Mouse (Mus musculus) embryonic facial prominence, embryonic 11.5 days (tissue): ENCODE results near the gene Gpam. TPM values are rescaled to one million over a fixed set of nuclear protein-coding genes. Genes with fewer than 3 reads are reported as not detected.

Experiments used
- ATAC-seq: fragments of 200-750 bp; cut with Nextera tagmentation; replicated peaks from 2 replicates; pipeline ENCODE4 v1.8.0; 2017; ENCODE audit warnings: low read depth; ENCODE audit not compliant: insufficient number of reproducible peaks, low FRiP score, low TSS enrichment
- DNase-seq: peaks from one replicate; pipeline ENCODE4 v3.0.0-alpha.2; 2015; ENCODE audit warnings: low spot score
- H3K27ac ChIP-seq: fragments of 300-500 bp; sonication (generic); replicated peaks from 2 replicates; pipeline ENCODE4 v1.5.1; 2014; ENCODE audit warnings: mild to moderate bottlenecking, low read depth, low read length, control low read depth
- H3K27me3 ChIP-seq: fragments of 300-500 bp; sonication (generic); 2 replicates; pipeline ENCODE4 v1.6.1; 2014; ENCODE audit warnings: mild to moderate bottlenecking, low read length, moderate library complexity, mixed read lengths; ENCODE audit not compliant: control insufficient read depth, insufficient read depth
- H3K36me3 ChIP-seq: fragments of 300-500 bp; sonication (generic); replicated peaks from 2 replicates; pipeline ENCODE4 v1.6.1; 2014; ENCODE audit warnings: low read depth, mild to moderate bottlenecking, low read length, moderate library complexity, mixed read lengths; ENCODE audit not compliant: control insufficient read depth, insufficient read depth
- H3K4me1 ChIP-seq: fragments of 300-500 bp; sonication (generic); 2 replicates; pipeline ENCODE4 v1.6.1; 2014; ENCODE audit warnings: low read length, mixed read lengths; ENCODE audit not compliant: control insufficient read depth, insufficient read depth
- H3K4me2 ChIP-seq: fragments of 300-500 bp; sonication (generic); 2 replicates; pipeline ENCODE4 v1.6.1; 2014; ENCODE audit warnings: low read depth, mild to moderate bottlenecking, control low read depth, low read length, moderate library complexity
- H3K4me3 ChIP-seq: fragments of 300-500 bp; sonication (generic); 2 replicates; pipeline ENCODE4 v1.5.1; 2014; ENCODE audit warnings: low read depth, low read length, control low read depth
- H3K9ac ChIP-seq: fragments of 300-500 bp; sonication (generic); replicated peaks from 2 replicates; pipeline ENCODE4 v1.6.1; 2014; ENCODE audit warnings: mild to moderate bottlenecking, control low read depth, low read length
- H3K9me3 ChIP-seq: fragments of 300-500 bp; sonication (generic); replicated peaks from 2 replicates; pipeline ENCODE4 v1.6.1; 2016; ENCODE audit warnings: mild to moderate bottlenecking, low read length, inconsistent platforms, mixed read lengths; ENCODE audit not compliant: control insufficient read depth
- WGBS: fragments of 180-500 bp; shearing (Covaris S2); extraction: QIAGEN DNeasy Blood & Tissue Kit; methylation state at CpG from one replicate; pipeline ENCODE4 v1.1.7; 2014; 5-methylcytosine and 5-hydroxymethylcytosine counted together
- polyA plus RNA-seq: library from polyadenylated mRNA; unstranded; fragments of >200 nt; fragmentation: Nextera tagmentation; extraction: Ambion mirVana; gene quantifications from 2 replicates; pipeline ENCODE4 v1.2.1, GENCODE M21; 2014

The Gpam gene
- polyA plus RNA-seq, 1 experiment from 2014 or later: 18.7 TPM

- peak; percentile 79 for DNase-seq
- peak; percentile 76 for ATAC-seq
- Histone ChIP-seq H3K9ac (no peak overlapping the region), H3K4me1 (peaks cover 2% of the 10 kb centered on the region; the same call in 1 of the 2 replicates), H3K4me3 (no peak overlapping the region), H3K36me3 (no peaks in the 10 kb centered on the region), H3K4me2 (no peak overlapping the region), H3K27me3 (no peaks in the 10 kb centered on the region), H3K27ac (no peak overlapping the region), H3K9me3 (no peaks in the 10 kb centered on the region; the same call in 1 of the 2 replicates)
- 30% methylated on average over 6 of the region's 6 CpGs for WGBS
These were observed 22.6 kb upstream of the Gpam start for GRCm38 (mm10) chr19:55149646-55150045.

- no peaks in the 10 kb centered on the region for H3K36me3 ChIP-seq
- no peak overlapping the region for H3K4me3 ChIP-seq
- no peak overlapping the region for H3K4me2 ChIP-seq
- WGBS: 86% methylated on average over 6 of the region's 6 CpGs
- no peak overlapping the region for H3K27ac ChIP-seq
- ATAC-seq (no peak), DNase-seq (no peak)
- H3K9ac ChIP-seq: no peak overlapping the region
- H3K4me1 ChIP-seq: peaks cover 5% of the 10 kb centered on the region; the same call in 1 of the 2 replicates
- no peaks in the 10 kb centered on the region for H3K27me3 ChIP-seq
- no peaks in the 10 kb centered on the region; the same call in 1 of the 2 replicates for H3K9me3 ChIP-seq
These were observed 21.1 kb upstream of the Gpam start for GRCm38 (mm10) chr19:55148109-55148508.

GRCm38 (mm10) chr19:55147568-55147967 lies 20.5 kb upstream of the Gpam start:
- Histone ChIP-seq H3K4me1 (peaks cover 5% of the 10 kb centered on the region; the same call in 1 of the 2 replicates), H3K9ac (no peak overlapping the region), H3K36me3 (no peaks in the 10 kb centered on the region), H3K27me3 (no peaks in the 10 kb centered on the region), H3K9me3 (no peaks in the 10 kb centered on the region; the same call in 1 of the 2 replicates), H3K27ac (no peak overlapping the region), H3K4me3 (no peak overlapping the region), H3K4me2 (no peak overlapping the region)
- no peak for ATAC-seq
- 77% methylated on average over 9 of the region's 9 CpGs for WGBS
- no peak for DNase-seq

GRCm38 (mm10) chr19:55145136-55145535 lies 18.1 kb upstream of the Gpam start:
- H3K4me1 ChIP-seq: peaks cover 5% of the 10 kb centered on the region; the same call in 1 of the 2 replicates
- DNase-seq (no peak), ATAC-seq (no peak)
- H3K9me3 ChIP-seq: no peaks in the 10 kb centered on the region
- no peak overlapping the region for H3K27ac ChIP-seq
- no peaks in the 10 kb centered on the region for H3K27me3 ChIP-seq
- no peaks in the 10 kb centered on the region for H3K36me3 ChIP-seq
- H3K4me2 ChIP-seq: no peak overlapping the region
- no peak overlapping the region for H3K4me3 ChIP-seq
- 84% methylated on average over 2 of the region's 2 CpGs for WGBS
- no peak overlapping the region for H3K9ac ChIP-seq

- no peaks in the 10 kb centered on the region for H3K36me3 ChIP-seq
- WGBS: 55% methylated on average over 5 of the region's 5 CpGs
- DNase-seq (no peak), ATAC-seq (no peak)
- H3K4me1 ChIP-seq: peaks cover 5% of the 10 kb centered on the region; the same call in 1 of the 2 replicates
- no peaks in the 10 kb centered on the region for H3K9me3 ChIP-seq
- no peak overlapping the region for H3K4me2 ChIP-seq
- no peak overlapping the region for H3K4me3 ChIP-seq
- 0 out of 2 replicates have a peak overlapping the region, but pooled peaks have one; percentile 15 for H3K9ac ChIP-seq
- no peaks in the 10 kb centered on the region for H3K27me3 ChIP-seq
- peak overlapping the region; percentile 43 for H3K27ac ChIP-seq
These were observed 17.7 kb upstream of the Gpam start for GRCm38 (mm10) chr19:55144691-55145090.

GRCm38 (mm10) chr19:55143391-55144300 lies 16.6 kb upstream of the Gpam start:
- H3K4me2 ChIP-seq: no peak overlapping the region
- 16% methylated on average over 11 of the region's 11 CpGs for WGBS
- H3K4me3 ChIP-seq: no peak overlapping the region
- H3K27me3 ChIP-seq: no peaks in the 10 kb centered on the region
- peak overlapping the region; percentile 43 for H3K27ac ChIP-seq
- H3K36me3 ChIP-seq: no peaks in the 10 kb centered on the region
- H3K9ac ChIP-seq: peak overlapping the region; percentile 5; the same call in 1 of the 2 replicates
- peak; percentile 74 for ATAC-seq
- DNase-seq: peak; percentile 64
- H3K4me1 ChIP-seq: peaks cover 5% of the 10 kb centered on the region; the same call in 1 of the 2 replicates
- H3K9me3 ChIP-seq: no peaks in the 10 kb centered on the region

GRCm38 (mm10) chr19:55139301-55139700 lies 12.3 kb upstream of the Gpam start:
- H3K36me3 ChIP-seq: no peaks in the 10 kb centered on the region
- H3K4me2 ChIP-seq: no peak overlapping the region
- DNase-seq: no peak
- WGBS: 76% methylated on average over 7 of the region's 7 CpGs
- no peak overlapping the region for H3K27ac ChIP-seq
- no peak overlapping the region for H3K4me3 ChIP-seq
- no peak for ATAC-seq
- H3K9me3 ChIP-seq: no peaks in the 10 kb centered on the region
- H3K27me3 ChIP-seq: no peaks in the 10 kb centered on the region
- no peak overlapping the region for H3K9ac ChIP-seq
- no peaks in the 10 kb centered on the region; the same call in 1 of the 2 replicates for H3K4me1 ChIP-seq

GRCm38 (mm10) chr19:55138506-55138905 lies 11.5 kb upstream of the Gpam start:
- no peak for ATAC-seq
- 86% methylated on average over 7 of the region's 7 CpGs for WGBS
- no peak overlapping the region for H3K4me2 ChIP-seq
- H3K27me3 ChIP-seq: no peaks in the 10 kb centered on the region
- H3K27ac ChIP-seq: no peak overlapping the region
- no peaks in the 10 kb centered on the region for H3K36me3 ChIP-seq
- no peaks in the 10 kb centered on the region for H3K9me3 ChIP-seq
- no peaks in the 10 kb centered on the region for H3K4me1 ChIP-seq
- H3K4me3 ChIP-seq: no peak overlapping the region
- no peak for DNase-seq
- no peak overlapping the region for H3K9ac ChIP-seq
